Mouse (Mus musculus) heart, adult 11 months (tissue): ENCODE results near the gene Prima1.

Experiments used
- DNase-seq: peaks from one replicate; pipeline ENCODE4 v3.0.0; 2022

Gene Prima1

GRCm38 (mm10) chr12:103242083-103242581 lies at the start of gene Prima1:
Gene Prima1, minus strand, starts transcription at chr12:103242150.
- DNase-seq = peak; percentile 98

- DNase-seq = no peak
Measured at GRCm38 (mm10) chr12:103287276-103287675, 45.3 kb upstream of the Prima1 start.

- no peak for DNase-seq
Measured at GRCm38 (mm10) chr12:103283411-103283810, 41.5 kb upstream of the Prima1 start.

- DNase-seq = no peak
Measured at GRCm38 (mm10) chr12:103282936-103283335, 41.0 kb upstream of the Prima1 start.

- DNase-seq = peak; percentile 96
Measured at GRCm38 (mm10) chr12:103281912-103282311, 40.0 kb upstream of the Prima1 start.

- no peak for DNase-seq
Measured at GRCm38 (mm10) chr12:103281491-103281890, 39.5 kb upstream of the Prima1 start.

GRCm38 (mm10) chr12:103276422-103276821 lies 34.5 kb upstream of the Prima1 start:
- DNase-seq = no peak

GRCm38 (mm10) chr12:103273732-103274131 lies 31.8 kb upstream of the Prima1 start:
- no peak for DNase-seq

- no peak for DNase-seq
Measured at GRCm38 (mm10) chr12:103273051-103273450, 31.1 kb upstream of the Prima1 start.

GRCm38 (mm10) chr12:103272176-103272575 lies 30.2 kb upstream of the Prima1 start:
- no peak for DNase-seq

- no peak for DNase-seq
Measured at GRCm38 (mm10) chr12:103266605-103267004, 24.7 kb upstream of the Prima1 start.

- no peak for DNase-seq
Measured at GRCm38 (mm10) chr12:103262017-103262865, 20.3 kb upstream of the Prima1 start.

- DNase-seq = no peak
Measured at GRCm38 (mm10) chr12:103252901-103253434, 11.0 kb upstream of the Prima1 start.

- DNase-seq = peak; percentile 93
Measured at GRCm38 (mm10) chr12:103251151-103251550, 9.2 kb upstream of the Prima1 start.

- no peak for DNase-seq
Measured at GRCm38 (mm10) chr12:103250333-103250732, 8.4 kb upstream of the Prima1 start.

GRCm38 (mm10) chr12:103243041-103243440 lies 1.1 kb upstream of the Prima1 start:
- no peak for DNase-seq

GRCm38 (mm10) chr12:103242591-103243025 lies 658 bp upstream of the Prima1 start:
- peak; percentile 94 for DNase-seq

GRCm38 (mm10) chr12:103241311-103242082 lies 453 bp downstream of the Prima1 start:
- DNase-seq = no peak

GRCm38 (mm10) chr12:103238924-103239460 lies 3.0 kb downstream of the Prima1 start:
- no peak for DNase-seq

- DNase-seq = no peak
Measured at GRCm38 (mm10) chr12:103235856-103236255, 6.1 kb downstream of the Prima1 start.

- DNase-seq = no peak
Measured at GRCm38 (mm10) chr12:103235251-103235650, 6.7 kb downstream of the Prima1 start.

- no peak for DNase-seq
Measured at GRCm38 (mm10) chr12:103229058-103229457, 12.9 kb downstream of the Prima1 start.

- no peak for DNase-seq
Measured at GRCm38 (mm10) chr12:103226121-103226520, 15.8 kb downstream of the Prima1 start.
